Comparison of ENCODE assay signal across 12 mouse cellular contexts in the genomic region with DNA sequence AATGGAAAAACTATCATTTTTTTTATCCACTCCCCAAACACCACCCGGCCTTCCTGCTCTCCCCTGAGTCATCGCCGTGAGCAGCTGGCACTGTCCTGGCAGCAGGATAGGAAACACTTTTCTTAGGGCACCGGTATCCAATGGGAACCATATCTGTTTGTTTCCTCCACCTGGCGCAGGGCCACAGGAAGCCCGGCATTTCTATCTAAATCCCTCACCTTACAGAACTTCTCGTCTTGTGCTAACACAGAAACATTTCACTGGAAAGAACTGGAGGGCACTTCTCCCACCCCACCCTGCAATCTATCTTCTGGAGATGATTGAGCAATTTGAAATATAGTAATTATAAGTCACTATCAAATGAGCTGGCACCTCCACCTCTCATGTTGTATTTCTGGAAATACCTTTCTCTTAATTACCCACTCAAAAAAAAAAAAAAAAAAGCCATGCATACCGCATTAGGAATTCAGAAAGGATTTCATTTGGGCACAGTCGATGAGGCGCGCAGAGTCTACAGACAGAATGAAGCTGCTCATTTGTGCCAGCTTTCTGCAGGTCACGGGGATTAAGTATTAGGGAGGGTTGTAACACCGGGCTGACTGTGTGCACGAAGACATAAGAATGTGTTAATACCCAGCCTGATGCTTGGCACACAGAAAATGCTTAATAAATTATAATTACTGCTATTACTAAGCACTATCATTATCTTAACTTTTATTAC. TPM values are rescaled to one million over a fixed set of nuclear protein-coding genes. Genes with fewer than 3 reads are reported as not detected.
DNase-seq lines count a peak whose midpoint lies in the region; ATAC-seq and TF ChIP-seq lines count a peak whose summit lies in the region.
"Had no signal": no experiment of that assay in that cellular context is flagged by ENCODE, and none has a peak within 500 bp of the region (broad histone marks: within the 10 kb centered on the region; RNA-seq: fewer than 3 reads in every experiment).

No protein-coding gene starts in this region.

- H3K4me3 ChIP-seq in midbrain, embryonic 11.5 days (ENCODE audit: low read depth, low read length): no peak overlapping the region
- H3K4me3 ChIP-seq in midbrain, postnatal 0 days (ENCODE audit: low read depth, low read length): no peak overlapping the region

- H3K4me2 ChIP-seq in midbrain, embryonic 11.5 days: no peak overlapping the region
- H3K4me2 ChIP-seq in midbrain, postnatal 0 days (ENCODE audit: low read depth, low read length, poor library complexity, severe bottlenecking): no peak overlapping the region

- peaks cover 22% of the 10 kb centered on the region for H3K27me3 ChIP-seq in midbrain, embryonic 11.5 days (ENCODE audit: control insufficient read depth, insufficient read depth, low read length)
- H3K27me3 ChIP-seq in midbrain, postnatal 0 days (ENCODE audit: insufficient read depth, low read length): peaks cover 5% of the 10 kb centered on the region; the same call in 1 of the 2 replicates

- DNase-seq in adrenal gland, postnatal 25 days: peak; percentile 28
- no peak for DNase-seq in adrenal gland, adult 18-20 months (ENCODE audit: low spot score in 2 of 2)
- DNase-seq in midbrain, embryonic 11.5 days (ENCODE audit: low spot score, missing footprints): peak; percentile 73
- DNase-seq in midbrain, postnatal 0 days (ENCODE audit: low spot score): no peak
- DNase-seq in heart, postnatal 36 days: peak; percentile 42 to 57
- no peak for DNase-seq in spleen, postnatal 4 days (ENCODE audit: low spot score in 2 of 2)
- no peak for DNase-seq in embryo, embryonic 10.5 days (ENCODE audit: low spot score)
- no peak for DNase-seq in left cerebral cortex, adult 18-20 months (ENCODE audit: low spot score in 2 of 2)
- DNase-seq: B cell, adult 2 months; cerebellum, adult 11 months had no signal

- no peak for ATAC-seq in midbrain, embryonic 11.5 days (ENCODE audit: low FRiP score)
- no peak for ATAC-seq in midbrain, postnatal 0 days (ENCODE audit: low FRiP score)

- WGBS in midbrain, embryonic 11.5 days: 63% methylated on average over 14 of the region's 14 CpGs
- 46% methylated on average over 14 of the region's 14 CpGs for WGBS in midbrain, postnatal 0 days

- H3K36me3 ChIP-seq in midbrain, embryonic 11.5 days (ENCODE audit: control insufficient read depth, insufficient read depth, low read length): no peaks in the 10 kb centered on the region
- no peaks in the 10 kb centered on the region for H3K36me3 ChIP-seq in midbrain, postnatal 0 days (ENCODE audit: insufficient read depth, low read length)

- peaks cover 14% of the 10 kb centered on the region for H3K4me1 ChIP-seq in midbrain, embryonic 11.5 days (ENCODE audit: control insufficient read depth, insufficient read depth, low read length)
- H3K4me1 ChIP-seq in midbrain, postnatal 0 days (ENCODE audit: insufficient read depth, low read length): peaks cover 3% of the 10 kb centered on the region; the same call in 1 of the 2 replicates

- no peak for TF ChIP-seq CTCF in midbrain, postnatal 0 days (IDR thresholded peaks at IDR 0.05)

- intact Hi-C loops in heart, postnatal 36 days (cut with DNase I): no loop called here

- no peaks in the 10 kb centered on the region for H3K9me3 ChIP-seq in midbrain, embryonic 11.5 days (ENCODE audit: control insufficient read depth, low read length)
- no peaks in the 10 kb centered on the region for H3K9me3 ChIP-seq in midbrain, postnatal 0 days (ENCODE audit: low read length)

- H3K27ac ChIP-seq in midbrain, embryonic 11.5 days (ENCODE audit: low read depth, low read length): no peak overlapping the region
- H3K27ac ChIP-seq in midbrain, postnatal 0 days (ENCODE audit: low read depth, low read length): no peak overlapping the region
- H3K27ac ChIP-seq: kidney, postnatal 0 days had no signal

- H3K9ac ChIP-seq in midbrain, embryonic 11.5 days (ENCODE audit: low read length): no peak overlapping the region
- H3K9ac ChIP-seq in midbrain, postnatal 0 days (replicated peaks; ENCODE audit: low read length, poor library complexity, severe bottlenecking): no peak overlapping the region

RNA-seq across cellular contexts. Expression of a gene that starts 7.4 kb away (rescaled TPM):
- 5.5 and 10.6 TPM in 2 replicates for total RNA-seq in adrenal gland, postnatal 25 days (2021)
- 10 to 100 TPM; 12.8 to 37.4 TPM for total RNA-seq in adrenal gland, adult 18-20 months (2021)
- polyA plus RNA-seq in midbrain, embryonic 11.5 days (2014; fragmentation: Nextera tagmentation; extraction: Ambion mirVana): 14.1 and 15.7 TPM in 2 replicates
- total RNA-seq in midbrain, postnatal 0 days (2014; rRNA removed): 3.8 and 4.9 TPM in 2 replicates
- polyA plus RNA-seq in midbrain, postnatal 0 days (2015; fragmentation: Nextera tagmentation; extraction: Ambion mirVana): 5.3 and 5.6 TPM in 2 replicates
- total RNA-seq in heart, postnatal 36 days (2021): 10 to 100 TPM; 55.0 to 68.6 TPM
- total RNA-seq in left cerebral cortex, adult 18-20 months (2021): 1 to 10 TPM; 5.3 to 8.6 TPM
- total RNA-seq: MEL had no signal

Comparison
In these comparisons a context has a peak if more than half of its experiments do, and no peak if none do; other contexts are left out.
1. DNase-seq: peak in adrenal gland, postnatal 25 days (single experiment), midbrain, embryonic 11.5 days (single experiment) and heart, postnatal 36 days (2 of 2); none in adrenal gland, adult 18-20 months (0 of 2), midbrain, postnatal 0 days (single experiment), spleen, postnatal 4 days (0 of 2), embryo, embryonic 10.5 days (single experiment) and left cerebral cortex, adult 18-20 months (0 of 2).